Mouse (Mus musculus) embryonic facial prominence, embryonic 14.5 days (tissue): ENCODE results near the gene Grk6. TPM values are rescaled to one million over a fixed set of nuclear protein-coding genes. Genes with fewer than 3 reads are reported as not detected.

ENCODE experiments used
- ATAC-seq: fragments of 200-750 bp; cut with Nextera tagmentation; 2 replicates; pipeline ENCODE4 v1.8.0; 2017; ENCODE audit warnings: low read depth, moderate number of reproducible peaks, moderate TSS enrichment
- DNase-seq: peaks from one replicate; pipeline ENCODE4 v3.0.0-alpha.2; 2015; ENCODE audit warnings: low spot score
- H3K27ac ChIP-seq: fragments of 300-500 bp; sonication (generic); replicated peaks from 2 replicates; pipeline ENCODE4 v1.5.1; 2014; ENCODE audit warnings: low read depth, mild to moderate bottlenecking, low read length, moderate library complexity
- H3K27me3 ChIP-seq: fragments of 300-500 bp; sonication (generic); replicated peaks from 2 replicates; pipeline ENCODE4 v1.6.1; 2014; ENCODE audit warnings: low read length; ENCODE audit not compliant: control insufficient read depth, insufficient read depth
- H3K36me3 ChIP-seq: fragments of 300-500 bp; sonication (generic); 2 replicates; pipeline ENCODE4 v1.6.1; 2014; ENCODE audit warnings: low read length, mixed read lengths; ENCODE audit not compliant: control insufficient read depth, insufficient read depth
- H3K4me1 ChIP-seq: fragments of 300-500 bp; sonication (generic); 2 replicates; pipeline ENCODE4 v1.6.1; 2014; ENCODE audit warnings: antibody characterized with exemption, low read length; ENCODE audit not compliant: control insufficient read depth, insufficient read depth
- H3K4me2 ChIP-seq: fragments of 300-500 bp; sonication (generic); 2 replicates; pipeline ENCODE4 v1.6.1; 2014; ENCODE audit warnings: low read depth, mild to moderate bottlenecking, low read length, moderate library complexity, mixed read lengths
- H3K4me3 ChIP-seq: fragments of 300-500 bp; sonication (generic); 2 replicates; pipeline ENCODE4 v1.5.1; 2014; ENCODE audit warnings: low read depth, mild to moderate bottlenecking, low read length
- H3K9ac ChIP-seq: fragments of 300-500 bp; sonication (generic); 2 replicates; pipeline ENCODE4 v1.6.1; 2014; ENCODE audit warnings: low read depth, mild to moderate bottlenecking, low read length, moderate library complexity, mixed read lengths
- H3K9me3 ChIP-seq: fragments of 300-500 bp; sonication (generic); 2 replicates; pipeline ENCODE4 v1.6.1; 2016; ENCODE audit warnings: low read length; ENCODE audit not compliant: control insufficient read depth
- WGBS: fragments of 180-500 bp; shearing (Covaris S2); extraction: QIAGEN DNeasy Blood & Tissue Kit; methylation state at CpG from one replicate; pipeline ENCODE4 v1.1.7; 2014; 5-methylcytosine and 5-hydroxymethylcytosine counted together
- polyA plus RNA-seq: library from polyadenylated mRNA; unstranded; fragments of >200 nt; fragmentation: Nextera tagmentation; extraction: Ambion mirVana; gene quantifications from 2 replicates; pipeline ENCODE4 v1.2.1, GENCODE M21; 2014

The Grk6 gene
- polyA plus RNA-seq, 1 experiment from 2014 or later, result 44.0 TPM

DNA sequence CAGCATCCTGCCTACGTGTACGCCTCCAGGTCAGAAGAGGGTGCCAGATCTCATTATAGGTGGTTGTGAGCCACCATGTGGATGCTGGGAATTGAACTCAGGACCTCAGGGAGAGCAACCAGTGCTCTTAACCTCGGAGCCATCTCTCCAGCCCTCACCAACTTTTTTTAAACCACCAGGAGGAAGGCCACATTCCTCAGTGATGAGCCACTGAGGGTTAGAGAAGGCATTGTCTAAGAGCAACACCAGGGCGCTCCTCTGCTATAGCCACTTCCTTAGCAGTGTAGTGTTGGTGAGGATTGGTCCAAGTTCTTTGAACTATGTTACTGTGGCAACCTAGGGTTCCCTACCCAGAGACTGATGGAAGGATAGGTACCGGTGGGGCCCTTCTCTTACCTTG lies 30.9 kb downstream of the Grk6 start:
- Histone ChIP-seq H3K27me3 (no peaks in the 10 kb centered on the region), H3K4me2 (no peak overlapping the region), H3K9me3 (no peaks in the 10 kb centered on the region), H3K4me3 (no peak overlapping the region), H3K27ac (no peak overlapping the region), H3K4me1 (peaks cover 10% of the 10 kb centered on the region), H3K9ac (no peak overlapping the region), H3K36me3 (peaks cover 70% of the 10 kb centered on the region)
- 93% methylated on average over 5 of the region's 5 CpGs for WGBS
- DNase-seq, result no peak
- no peak for ATAC-seq

DNA sequence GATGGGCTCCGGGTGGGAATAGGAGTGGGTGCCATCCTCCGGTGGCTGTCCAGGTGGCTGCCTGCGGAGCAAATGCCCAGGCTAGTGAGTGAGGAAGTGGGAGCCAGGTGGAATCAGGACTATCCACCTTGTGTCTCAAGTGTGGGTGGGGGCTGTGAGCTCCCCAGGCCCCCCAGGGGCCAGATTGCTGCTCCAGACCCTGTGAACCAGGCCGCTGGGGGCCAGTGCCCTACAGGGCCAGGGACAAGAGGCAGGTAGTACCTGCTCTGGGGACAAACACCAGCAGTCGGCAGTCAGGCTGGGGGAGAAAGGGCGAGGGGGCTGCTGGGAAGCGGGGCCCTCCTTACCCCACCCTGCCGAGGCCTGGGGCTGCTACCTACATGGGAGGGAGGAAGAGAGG lies 31.4 kb downstream of the Grk6 start:
- peaks cover 5% of the 10 kb centered on the region; the same call in 1 of the 2 replicates for H3K4me1 ChIP-seq
- peaks cover 75% of the 10 kb centered on the region for H3K36me3 ChIP-seq
- H3K4me2 ChIP-seq, result no peak overlapping the region
- H3K4me3 ChIP-seq, result no peak overlapping the region
- H3K9ac ChIP-seq, result no peak overlapping the region
- DNase-seq (no peak), ATAC-seq (no peak)
- H3K27me3 ChIP-seq, result no peaks in the 10 kb centered on the region
- 94% methylated on average over 7 of the region's 8 CpGs for WGBS
- H3K9me3 ChIP-seq, result no peaks in the 10 kb centered on the region
- H3K27ac ChIP-seq, result no peak overlapping the region

DNA sequence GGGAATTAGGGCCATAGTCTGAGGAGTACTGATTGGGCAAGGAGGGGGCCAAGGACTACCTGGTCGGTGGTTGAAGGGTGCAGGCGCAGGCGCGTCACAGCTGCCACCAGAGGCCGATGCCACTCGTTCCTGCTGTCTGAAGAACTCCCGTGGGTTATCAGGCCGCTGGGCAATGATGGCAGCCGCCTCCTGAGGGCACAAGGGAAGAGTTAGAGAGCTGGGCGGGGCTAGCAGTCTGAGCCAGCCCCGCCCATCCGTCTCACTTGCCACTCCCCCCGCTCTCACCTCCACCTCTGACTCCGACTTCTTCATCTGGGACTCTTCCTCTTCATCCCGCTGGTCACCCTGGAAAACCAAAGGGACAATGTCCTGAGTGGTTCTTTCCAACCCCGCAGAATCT lies 32.6 kb downstream of the Grk6 start:
- Histone ChIP-seq H3K4me3 (no peak overlapping the region), H3K27ac (no peak overlapping the region), H3K9me3 (no peaks in the 10 kb centered on the region), H3K9ac (no peak overlapping the region), H3K4me1 (peaks cover 5% of the 10 kb centered on the region; the same call in 1 of the 2 replicates), H3K4me2 (no peak overlapping the region), H3K27me3 (no peaks in the 10 kb centered on the region), H3K36me3 (peaks cover 87% of the 10 kb centered on the region)
- ATAC-seq (no peak), DNase-seq (no peak)
- 79% methylated on average over 13 of the region's 16 CpGs for WGBS

DNA sequence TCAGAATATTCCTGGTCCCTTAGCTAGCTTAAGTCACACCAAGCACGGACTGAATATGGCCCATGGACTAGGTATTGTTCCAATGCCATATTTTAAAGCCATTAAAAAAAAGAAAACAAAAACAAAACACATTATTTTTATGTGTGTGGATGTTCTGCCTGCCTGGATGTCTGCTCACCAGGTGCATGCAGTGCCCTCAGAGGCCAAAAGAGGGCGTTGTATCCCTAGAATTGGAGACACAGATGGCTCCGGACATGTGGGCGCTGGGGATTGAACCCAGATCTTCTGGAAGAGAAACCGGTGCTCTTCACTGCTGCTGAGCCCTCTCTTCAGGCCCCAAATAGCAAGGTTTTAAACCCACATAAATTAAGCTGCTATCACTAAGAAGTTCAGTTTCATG lies 33.2 kb downstream of the Grk6 start:
- Histone ChIP-seq H3K36me3 (peaks cover 90% of the 10 kb centered on the region), H3K4me3 (no peak overlapping the region), H3K9me3 (no peaks in the 10 kb centered on the region), H3K4me1 (peaks cover 3% of the 10 kb centered on the region), H3K27ac (no peak overlapping the region), H3K27me3 (no peaks in the 10 kb centered on the region), H3K9ac (no peak overlapping the region), H3K4me2 (no peak overlapping the region)
- WGBS, result 60% methylated on average over 5 of the region's 5 CpGs
- ATAC-seq (no peak), DNase-seq (no peak)

DNA sequence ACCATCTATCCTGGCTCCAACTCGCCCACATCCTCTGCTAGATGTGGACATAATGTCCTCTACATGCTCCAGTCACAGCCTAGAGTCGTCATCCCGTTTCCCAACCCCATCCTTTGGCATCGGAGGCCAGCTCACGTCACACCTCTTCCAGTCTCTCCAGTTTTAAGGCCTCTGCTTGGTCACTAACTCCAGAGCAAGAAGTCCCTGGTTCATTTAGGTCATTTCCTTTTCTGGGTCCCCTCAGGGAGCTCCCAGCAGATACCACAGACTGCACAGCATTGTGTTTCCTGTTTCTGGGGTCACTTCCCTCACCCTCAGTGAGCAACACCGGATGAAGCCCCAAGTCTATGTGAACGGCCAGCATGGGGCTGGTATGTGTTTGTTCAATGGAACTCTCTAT lies 34.1 kb downstream of the Grk6 start:
- peaks cover 8% of the 10 kb centered on the region for H3K4me1 ChIP-seq
- ATAC-seq, result no peak
- no peak overlapping the region for H3K9ac ChIP-seq
- no peak overlapping the region for H3K4me3 ChIP-seq
- H3K9me3 ChIP-seq, result no peaks in the 10 kb centered on the region
- H3K4me2 ChIP-seq, result no peak overlapping the region
- H3K27me3 ChIP-seq, result no peaks in the 10 kb centered on the region
- no peak for DNase-seq
- no peak overlapping the region; the same call in 1 of the 2 replicates for H3K27ac ChIP-seq
- WGBS, result 85% methylated on average over 7 of the region's 7 CpGs
- peaks cover 86% of the 10 kb centered on the region for H3K36me3 ChIP-seq

DNA sequence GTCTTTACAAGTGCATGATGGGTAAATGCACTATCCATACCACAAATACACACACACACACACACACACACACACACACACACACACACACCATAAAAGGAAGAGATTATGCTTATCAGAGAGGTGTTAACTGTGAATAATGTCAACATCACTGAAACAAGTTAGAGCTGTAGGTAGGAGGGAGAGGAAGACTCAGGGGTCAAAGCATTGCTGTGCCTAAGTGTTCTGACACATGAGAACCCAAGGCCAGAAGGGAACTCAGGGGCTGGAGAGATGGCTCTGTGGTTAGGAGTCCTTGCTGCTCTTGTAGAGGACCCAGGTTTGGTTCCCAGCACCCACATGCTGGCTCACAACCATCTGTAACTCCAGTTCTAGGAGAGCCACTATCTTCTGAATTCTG lies 35.1 kb downstream of the Grk6 start:
- Histone ChIP-seq H3K4me2 (no peak overlapping the region), H3K4me1 (peaks cover 14% of the 10 kb centered on the region), H3K27ac (no peak overlapping the region), H3K9me3 (no peaks in the 10 kb centered on the region), H3K9ac (no peak overlapping the region), H3K36me3 (peaks cover 77% of the 10 kb centered on the region), H3K4me3 (no peak overlapping the region), H3K27me3 (no peaks in the 10 kb centered on the region)
- DNase-seq (no peak), ATAC-seq (no peak)

DNA sequence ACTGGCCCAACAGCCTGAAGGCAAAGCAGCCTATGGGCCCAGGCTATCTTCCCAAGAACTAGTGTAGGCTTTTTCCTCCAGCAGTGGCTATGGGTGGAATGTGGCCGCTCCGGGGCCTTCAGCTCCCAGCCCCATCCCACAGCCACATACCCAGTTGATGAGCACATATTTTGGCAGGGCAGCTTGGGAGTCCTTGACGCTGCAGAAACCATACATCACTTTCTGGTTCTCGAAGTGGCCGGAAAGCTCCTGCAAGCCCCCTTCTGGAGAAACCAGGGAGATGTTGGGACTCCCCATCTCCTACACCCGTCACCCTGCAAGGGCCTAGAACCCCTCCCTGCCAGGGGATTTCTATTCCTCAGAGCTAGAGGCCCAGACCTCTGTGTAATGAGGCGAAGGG lies 37.7 kb downstream of the Grk6 start:
- peak overlapping the region; percentile 6; the same call in 1 of the 2 replicates for H3K9ac ChIP-seq

DNA sequence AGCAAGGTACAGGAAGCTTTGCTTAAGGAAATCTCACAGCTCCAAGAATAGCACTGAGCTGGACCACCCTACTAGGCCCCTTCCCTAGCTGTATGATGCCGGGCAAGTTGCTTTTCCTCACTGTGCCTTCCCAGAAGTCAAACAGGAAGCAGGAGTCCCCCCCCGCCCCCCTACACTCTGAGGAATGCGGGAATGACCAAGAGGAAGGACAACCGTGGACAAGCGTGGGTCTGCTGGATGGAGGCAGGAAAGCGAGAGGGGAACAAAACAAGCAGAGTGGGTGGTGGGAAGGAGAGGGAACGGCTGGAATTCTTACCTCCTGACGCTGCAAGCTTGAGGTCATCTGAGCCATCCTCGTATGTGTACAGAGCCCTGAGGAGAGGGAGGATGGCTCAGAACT lies 38.2 kb downstream of the Grk6 start:
- H3K27ac ChIP-seq, result no peak overlapping the region; the same call in 1 of the 2 replicates
- H3K36me3 ChIP-seq, result peaks cover 45% of the 10 kb centered on the region
- H3K4me3 ChIP-seq, result no peak overlapping the region
- 32% methylated on average over 9 of the region's 9 CpGs for WGBS
- peak overlapping the region; percentile 6; the same call in 1 of the 2 replicates for H3K9ac ChIP-seq
- H3K4me1 ChIP-seq, result peaks cover 33% of the 10 kb centered on the region
- no peaks in the 10 kb centered on the region for H3K9me3 ChIP-seq
- DNase-seq (no peak), ATAC-seq (no peak)
- no peaks in the 10 kb centered on the region for H3K27me3 ChIP-seq
- H3K4me2 ChIP-seq, result peak overlapping the region; percentile 60; the same call in 1 of the 2 replicates

More for the DNA sequence above, 37.7 kb downstream of the Grk6 start:
- Histone ChIP-seq H3K4me2 (no peak overlapping the region), H3K9me3 (no peaks in the 10 kb centered on the region), H3K36me3 (peaks cover 51% of the 10 kb centered on the region), H3K4me3 (no peak overlapping the region), H3K27ac (no peak overlapping the region; the same call in 1 of the 2 replicates), H3K4me1 (peaks cover 32% of the 10 kb centered on the region), H3K27me3 (no peaks in the 10 kb centered on the region)
- ATAC-seq (no peak), DNase-seq (no peak)
- 60% methylated on average over 7 of the region's 7 CpGs for WGBS

DNA sequence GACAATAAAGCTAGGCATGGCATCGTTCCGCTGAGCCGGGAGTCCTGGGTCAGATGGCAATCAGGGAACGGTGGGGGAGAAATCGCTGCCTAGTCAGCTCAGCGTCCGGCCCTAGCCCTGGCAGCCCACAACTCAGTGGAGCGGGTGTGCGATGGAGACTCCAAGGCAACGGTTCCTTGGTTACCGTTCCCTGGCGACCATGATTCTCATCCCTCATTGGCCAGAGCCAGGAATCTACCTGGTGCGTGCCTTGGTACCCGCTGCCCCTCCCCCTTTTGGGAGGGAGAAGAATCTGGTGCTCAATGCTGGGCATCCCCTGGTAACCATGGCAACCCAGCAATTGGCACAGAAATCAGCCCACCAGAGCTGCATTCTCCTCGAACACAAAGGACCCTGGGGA lies 38.7 kb downstream of the Grk6 start:
- H3K4me2 ChIP-seq, result peak overlapping the region; percentile 60; the same call in 1 of the 2 replicates
- no peaks in the 10 kb centered on the region for H3K9me3 ChIP-seq
- H3K27me3 ChIP-seq, result no peaks in the 10 kb centered on the region
- DNase-seq (peak; percentile 61), ATAC-seq (peak; percentile 19; the same call in 1 of the 2 replicates)
- H3K27ac ChIP-seq, result no peak overlapping the region
- H3K9ac ChIP-seq, result 0 out of 2 replicates have a peak overlapping the region, but pooled peaks have one; percentile 6
- no peak overlapping the region for H3K4me3 ChIP-seq
- H3K4me1 ChIP-seq, result peaks cover 35% of the 10 kb centered on the region
- WGBS, result 45% methylated on average over 15 of the region's 15 CpGs
- peaks cover 42% of the 10 kb centered on the region for H3K36me3 ChIP-seq
